Mouse (Mus musculus) hindlimb bud, embryonic 11.5 days (tissue): ENCODE data around the gene Syde2.

Experiments used
- DNase-seq: peaks from one replicate; pipeline ENCODE4 v3.0.0-alpha.2; 2012; ENCODE audit warnings: low read depth, low spot score; ENCODE audit errors: extremely low spot score

Syde2 gene

GRCm38 (mm10) chr3:145987268-145987969, at the start of gene Syde2:
Gene Syde2, plus strand, starts transcription at chr3:145987870.
- no peak for DNase-seq

- DNase-seq = no peak
Observed at GRCm38 (mm10) chr3:145938405-145939349, 49.0 kb upstream of the Syde2 start.

GRCm38 (mm10) chr3:145939402-145939801, 48.3 kb upstream of the Syde2 start:
- DNase-seq = no peak

- no peak for DNase-seq
Observed at GRCm38 (mm10) chr3:145939971-145940370, 47.7 kb upstream of the Syde2 start.

GRCm38 (mm10) chr3:145941971-145942370, 45.7 kb upstream of the Syde2 start:
- no peak for DNase-seq

- DNase-seq = no peak
Observed at GRCm38 (mm10) chr3:145944348-145944747, 43.3 kb upstream of the Syde2 start.

GRCm38 (mm10) chr3:145945904-145946303, 41.8 kb upstream of the Syde2 start:
- no peak for DNase-seq

GRCm38 (mm10) chr3:145946654-145947053, 41.0 kb upstream of the Syde2 start:
- no peak for DNase-seq

- no peak for DNase-seq
Observed at GRCm38 (mm10) chr3:145947539-145948204, 40.0 kb upstream of the Syde2 start.

GRCm38 (mm10) chr3:145950034-145950814, 37.4 kb upstream of the Syde2 start:
- no peak for DNase-seq

GRCm38 (mm10) chr3:145950815-145951130, 36.9 kb upstream of the Syde2 start:
- DNase-seq = no peak

- DNase-seq = no peak
Observed at GRCm38 (mm10) chr3:145951287-145952165, 36.1 kb upstream of the Syde2 start.

GRCm38 (mm10) chr3:145952945-145953344, 34.7 kb upstream of the Syde2 start:
- no peak for DNase-seq

GRCm38 (mm10) chr3:145953411-145953810, 34.3 kb upstream of the Syde2 start:
- DNase-seq = no peak

GRCm38 (mm10) chr3:145959824-145960223, 27.8 kb upstream of the Syde2 start:
- no peak for DNase-seq

- DNase-seq = no peak
Observed at GRCm38 (mm10) chr3:145962411-145962810, 25.3 kb upstream of the Syde2 start.

GRCm38 (mm10) chr3:145963101-145964017, 24.3 kb upstream of the Syde2 start:
- DNase-seq = no peak

GRCm38 (mm10) chr3:145964018-145964387, 23.7 kb upstream of the Syde2 start:
- DNase-seq = no peak

GRCm38 (mm10) chr3:145964473-145964872, 23.2 kb upstream of the Syde2 start:
- DNase-seq = no peak
